Mouse (Mus musculus): Measurements from ENCODE around the gene Chchd2. TPM values are rescaled to one million over a fixed set of nuclear protein-coding genes. Genes with fewer than 3 reads are reported as not detected.
"Not testable (repeated sequence)": the region's sequence is repeated elsewhere in the genome, so short reads cannot be mapped to it uniquely, and the experiment has no call there.

The Chchd2 gene
- polyA plus RNA-seq, 1 experiment from 2014 or later, result 955 TPM

GRCm38 (mm10) chr5:129909147-129909546 lies 21.9 kb upstream of the Chchd2 start:
- Histone ChIP-seq H3K9ac (replicated peaks) (peak overlapping the region; percentile 76), H3K9me3 (ENCODE audit: low read length) (no peaks in the 10 kb centered on the region), H3K4me3 (ENCODE audit: low read depth, low read length) (peak overlapping the region; percentile 67), H3K4me2 (ENCODE audit: low read depth, low read length) (peak overlapping the region; percentile 99), H3K36me3 (replicated peaks; ENCODE audit: insufficient read depth, low read length) (no peaks in the 10 kb centered on the region), H3K4me1 (ENCODE audit: insufficient read depth) (peaks cover 14% of the 10 kb centered on the region), H3K27me3 (ENCODE audit: insufficient read depth, low read length) (no peaks in the 10 kb centered on the region), H3K27ac (ENCODE audit: low read depth) (no peak overlapping the region)
- DNase-seq (no peak), ATAC-seq (no peak)
- 71% methylated on average over 9 of the region's 9 CpGs for WGBS (ENCODE audit: insufficient replicate concordance)
- no peak for TF ChIP-seq CTCF (IDR thresholded peaks at IDR 0.05; ENCODE audit: low read depth)
- TF ChIP-seq EP300 (IDR thresholded peaks at IDR 0.05; ENCODE audit: low read depth), result no peak

DNA sequence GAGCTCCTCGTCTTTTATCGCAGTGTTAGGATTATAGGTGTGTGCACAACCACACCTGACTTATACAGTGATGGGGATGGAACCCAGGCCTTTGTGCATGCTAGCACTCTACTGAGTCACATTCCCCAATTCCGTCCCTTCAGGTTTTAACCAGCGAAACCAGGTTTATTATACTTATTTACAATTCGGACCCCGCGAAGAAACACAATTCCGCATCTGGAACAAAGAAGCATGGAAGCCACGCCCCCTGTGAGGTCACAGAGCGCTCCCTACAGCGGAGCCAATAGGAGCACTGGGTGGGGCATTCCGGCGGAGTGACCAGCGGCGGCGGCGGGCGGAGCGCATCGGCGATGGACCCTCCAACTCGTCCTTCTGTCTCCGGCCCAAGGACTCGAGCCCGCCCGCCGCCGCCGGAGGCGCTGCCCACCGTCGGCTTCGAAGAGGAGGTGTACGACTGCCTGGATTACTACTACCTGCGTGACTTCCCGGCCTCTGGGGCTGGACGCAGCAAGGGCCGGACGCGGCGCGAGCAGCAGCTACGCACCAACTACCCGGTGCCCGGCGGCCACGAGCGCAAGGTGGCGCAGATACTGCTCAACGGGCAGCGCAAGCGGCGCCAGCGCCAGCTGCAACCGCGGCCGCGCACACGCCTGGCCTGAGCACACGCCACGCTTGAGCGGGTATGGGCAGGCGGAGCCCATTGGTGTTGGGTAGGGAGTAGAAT lies 21.1 kb upstream of the Chchd2 start, which contains the start of gene Nupr1l:
Nupr1l (plus strand) TSS at position 299 of the 724 bp plus-strand sequence.
- H3K4me1 ChIP-seq (ENCODE audit: insufficient read depth), result peaks cover 14% of the 10 kb centered on the region
- no peaks in the 10 kb centered on the region for H3K27me3 ChIP-seq (ENCODE audit: insufficient read depth, low read length)
- no peaks in the 10 kb centered on the region for H3K9me3 ChIP-seq (ENCODE audit: low read length)
- H3K4me3 ChIP-seq (ENCODE audit: low read depth, low read length), result peak within 1 kb of the TSS; percentile 67
- peak within 1 kb of the TSS; percentile 76 for H3K9ac ChIP-seq (replicated peaks)
- WGBS (ENCODE audit: insufficient replicate concordance), result 1% methylated on average over 63 of the region's 63 CpGs
- TF ChIP-seq EP300 (IDR thresholded peaks at IDR 0.05; ENCODE audit: low read depth) (no peak), CTCF (IDR thresholded peaks at IDR 0.05; ENCODE audit: low read depth) (peak; percentile 54)
- ATAC-seq (peak; percentile 96), DNase-seq (peak; percentile 91)
- peak within 1 kb of the TSS; percentile 99 for H3K4me2 ChIP-seq (ENCODE audit: low read depth, low read length)
- H3K36me3 ChIP-seq (replicated peaks; ENCODE audit: insufficient read depth, low read length), result no peaks in the 10 kb centered on the region
- peak within 1 kb of the TSS; percentile 72 for H3K27ac ChIP-seq (ENCODE audit: low read depth)

DNA sequence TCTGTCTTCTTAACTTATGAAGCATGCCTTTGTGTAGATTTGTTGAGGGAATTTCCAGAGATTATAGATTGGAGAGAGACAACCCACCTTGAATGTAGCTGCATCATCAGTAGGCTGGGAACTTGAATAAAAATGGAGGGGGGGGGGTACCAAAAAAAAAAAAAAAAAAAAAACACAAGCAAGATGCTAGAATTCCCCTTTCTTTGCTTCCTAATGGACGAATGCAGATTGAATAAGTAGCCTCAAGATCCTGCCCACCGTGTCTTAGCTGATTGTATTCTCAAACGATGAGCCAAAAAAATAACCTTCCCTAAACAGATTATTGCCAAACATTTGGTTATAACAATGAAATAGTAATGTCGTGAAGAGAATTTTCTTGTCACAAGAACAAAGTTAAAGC lies 20.5 kb upstream of the Chchd2 start:
- no peak overlapping the region for H3K27ac ChIP-seq (ENCODE audit: low read depth)
- 21% methylated on average over 4 of the region's 4 CpGs for WGBS (ENCODE audit: insufficient replicate concordance)
- H3K9ac ChIP-seq (replicated peaks), result no peak overlapping the region
- peaks cover 14% of the 10 kb centered on the region for H3K4me1 ChIP-seq (ENCODE audit: insufficient read depth)
- peak overlapping the region; percentile 67 for H3K4me3 ChIP-seq (ENCODE audit: low read depth, low read length)
- TF ChIP-seq EP300 (IDR thresholded peaks at IDR 0.05; ENCODE audit: low read depth) (no peak), CTCF (IDR thresholded peaks at IDR 0.05; ENCODE audit: low read depth) (no peak)
- DNase-seq (no peak), ATAC-seq (no peak)
- no peaks in the 10 kb centered on the region for H3K36me3 ChIP-seq (replicated peaks; ENCODE audit: insufficient read depth, low read length)
- H3K9me3 ChIP-seq (ENCODE audit: low read length), result no peaks in the 10 kb centered on the region
- H3K4me2 ChIP-seq (ENCODE audit: low read depth, low read length), result peak overlapping the region; percentile 99
- H3K27me3 ChIP-seq (ENCODE audit: insufficient read depth, low read length), result no peaks in the 10 kb centered on the region

DNA sequence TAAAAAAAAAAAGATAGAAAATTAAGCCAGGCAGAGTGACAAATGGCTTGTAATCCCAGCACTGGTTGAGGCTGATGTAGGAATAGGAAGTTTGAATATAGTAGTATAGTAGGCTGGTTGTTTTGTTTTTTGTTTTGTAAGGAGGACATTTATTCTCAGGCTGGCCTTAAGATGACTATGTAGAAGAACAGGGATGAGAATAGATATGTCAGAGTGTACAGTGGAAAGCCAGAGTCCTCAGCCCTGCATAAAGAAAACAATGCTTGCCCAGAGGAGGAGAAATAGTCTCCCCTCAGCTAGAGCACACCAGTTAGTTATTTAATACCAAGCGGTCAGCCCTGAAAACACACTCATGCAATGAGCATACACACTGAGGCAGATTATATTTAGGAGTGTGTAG lies 11.2 kb upstream of the Chchd2 start, which contains the start of gene Phkg1:
Phkg1 (minus strand) TSS at position 101 of the 400 bp plus-strand sequence.
- WGBS (ENCODE audit: insufficient replicate concordance), result 96% methylated on average over 1 of the region's 1 CpGs
- no peaks in the 10 kb centered on the region for H3K36me3 ChIP-seq (replicated peaks; ENCODE audit: insufficient read depth, low read length)

DNA sequence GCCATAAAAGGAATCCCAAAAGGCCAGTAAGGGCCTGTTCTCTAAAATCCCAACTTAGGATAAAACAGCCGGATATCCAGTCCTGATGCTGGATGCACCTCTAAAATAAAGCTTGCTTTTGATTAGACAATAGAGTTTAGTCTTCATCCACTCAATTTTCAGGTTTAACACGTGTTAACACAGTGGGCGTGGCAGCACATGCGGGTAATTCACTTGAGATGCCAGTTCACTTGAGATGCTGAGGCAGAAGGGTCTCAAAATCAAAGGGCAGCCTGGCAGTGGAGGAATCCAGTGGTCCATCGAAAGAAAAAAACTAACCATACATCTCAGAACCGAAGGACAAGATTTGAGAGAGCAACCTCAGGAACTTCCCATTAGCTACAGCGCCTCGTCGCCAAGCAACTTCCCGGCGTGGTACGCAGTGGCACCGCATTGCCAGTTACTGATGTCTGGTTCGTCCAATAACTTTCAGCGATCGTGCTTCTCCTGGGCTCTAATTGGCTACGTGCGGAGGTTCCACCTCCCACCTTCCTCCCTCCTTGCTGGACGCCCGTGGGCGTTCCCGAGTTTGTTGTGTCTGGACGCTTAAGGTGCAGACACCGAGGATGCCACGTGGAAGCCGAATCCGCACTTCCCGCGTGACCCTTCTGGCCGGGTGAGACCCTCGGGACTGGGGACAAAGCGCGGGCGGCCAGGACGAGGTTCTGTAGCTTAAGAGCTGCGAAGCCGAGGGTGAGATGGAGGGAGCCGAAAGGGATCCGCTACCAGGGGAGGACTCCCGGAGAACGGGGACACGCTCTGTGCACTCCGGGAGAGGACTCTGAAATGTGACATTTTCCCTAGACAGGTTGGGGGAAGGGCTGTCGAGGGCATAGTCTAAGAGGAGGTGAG lies 8.2 kb upstream of the Chchd2 start, which contains the start of gene Zbed5:
Zbed5 (plus strand) TSS at position 526 of the 891 bp plus-strand sequence.
- peak; percentile 98 for ATAC-seq

More for the DNA sequence above, 11.2 kb upstream of the Chchd2 start, which contains the start of gene Phkg1:
- H3K27me3 ChIP-seq (ENCODE audit: insufficient read depth, low read length), result no peaks in the 10 kb centered on the region
- H3K4me2 ChIP-seq (ENCODE audit: low read depth, low read length), result no peak within 1 kb of the TSS
- no peak for TF ChIP-seq EP300 (IDR thresholded peaks at IDR 0.05; ENCODE audit: low read depth)
- no peak for TF ChIP-seq CTCF (IDR thresholded peaks at IDR 0.05; ENCODE audit: low read depth)
- DNase-seq (no peak), ATAC-seq (no peak)
- H3K9me3 ChIP-seq (ENCODE audit: low read length), result no peaks in the 10 kb centered on the region
- H3K9ac ChIP-seq (replicated peaks), result no peak within 1 kb of the TSS
- H3K4me3 ChIP-seq (ENCODE audit: low read depth, low read length), result no peak within 1 kb of the TSS
- no peak within 1 kb of the TSS for H3K27ac ChIP-seq (ENCODE audit: low read depth)
- H3K4me1 ChIP-seq (ENCODE audit: insufficient read depth), result peaks cover 7% of the 10 kb centered on the region; the same call in 1 of the 2 replicates

DNA sequence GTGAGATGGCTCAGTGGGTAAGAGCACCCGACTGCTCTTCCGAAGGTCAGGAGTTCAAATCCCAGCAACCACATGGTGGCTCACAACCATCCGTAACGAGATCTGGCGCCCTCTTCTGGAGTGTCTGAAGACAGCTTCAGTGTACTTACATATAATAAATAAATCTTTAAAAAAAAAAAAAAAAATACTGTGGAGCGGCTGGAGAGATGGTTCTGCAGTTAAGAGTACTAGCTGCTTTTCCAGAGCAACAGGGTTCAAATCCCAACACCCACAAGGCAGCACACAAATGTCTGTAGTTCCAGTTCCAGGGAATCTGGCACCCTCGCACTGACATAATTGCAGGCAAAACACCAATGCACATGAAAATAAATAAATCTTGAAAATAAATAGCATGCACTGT lies 3.1 kb upstream of the Chchd2 start:
- not testable (repeated sequence) for H3K27me3 ChIP-seq (ENCODE audit: insufficient read depth, low read length); H3K9ac ChIP-seq (replicated peaks); H3K4me2 ChIP-seq (ENCODE audit: low read depth, low read length); H3K4me3 ChIP-seq (ENCODE audit: low read depth, low read length); H3K9me3 ChIP-seq (ENCODE audit: low read length); H3K36me3 ChIP-seq (replicated peaks; ENCODE audit: insufficient read depth, low read length); H3K27ac ChIP-seq (ENCODE audit: low read depth); ATAC-seq; DNase-seq
- H3K4me1 ChIP-seq (ENCODE audit: insufficient read depth), result peaks cover 18% of the 10 kb centered on the region
- WGBS (ENCODE audit: insufficient replicate concordance), result 65% methylated on average over 4 of the region's 7 CpGs

More for the DNA sequence above, 8.2 kb upstream of the Chchd2 start, which contains the start of gene Zbed5:
- H3K27ac ChIP-seq (ENCODE audit: low read depth), result peak within 1 kb of the TSS; percentile 56
- H3K36me3 ChIP-seq (replicated peaks; ENCODE audit: insufficient read depth, low read length), result no peaks in the 10 kb centered on the region
- H3K4me1 ChIP-seq (ENCODE audit: insufficient read depth), result peaks cover 7% of the 10 kb centered on the region; the same call in 1 of the 2 replicates
- H3K4me3 ChIP-seq (ENCODE audit: low read depth, low read length), result peak within 1 kb of the TSS; percentile 55
- H3K9ac ChIP-seq (replicated peaks), result peak within 1 kb of the TSS; percentile 61
- no peaks in the 10 kb centered on the region for H3K27me3 ChIP-seq (ENCODE audit: insufficient read depth, low read length)
- peak within 1 kb of the TSS; percentile 81 for H3K4me2 ChIP-seq (ENCODE audit: low read depth, low read length)
- H3K9me3 ChIP-seq (ENCODE audit: low read length), result no peaks in the 10 kb centered on the region
- peak; percentile 89 for DNase-seq
- no peak for TF ChIP-seq CTCF (IDR thresholded peaks at IDR 0.05; ENCODE audit: low read depth)
- TF ChIP-seq EP300 (IDR thresholded peaks at IDR 0.05; ENCODE audit: low read depth), result peak; percentile 43
- WGBS (ENCODE audit: insufficient replicate concordance), result 2% methylated on average over 44 of the region's 44 CpGs
